Mouse (Mus musculus) thymus, postnatal 0 days (tissue): ENCODE measurements around the gene Atp6v1g2. TPM values are rescaled to one million over a fixed set of nuclear protein-coding genes. Genes with fewer than 3 reads are reported as not detected.
A peak's percentile ranks its signal among the peaks of the same experiment; 100 is the strongest.

Experiments used
- DNase-seq: peaks from one replicate; pipeline ENCODE4 v3.0.0-alpha.2; 2015; ENCODE audit warnings: low spot score
- polyA plus RNA-seq: library from polyadenylated mRNA; unstranded; fragments of >200 nt; fragmentation: Nextera tagmentation; extraction: Ambion mirVana; gene quantifications from 2 replicates; pipeline ENCODE4 v1.2.1, GENCODE M21; 2015

Atp6v1g2 gene
- polyA plus RNA-seq = 1.3 and 1.8 TPM in 2 replicates

- DNase-seq = no peak
These were observed at the start of gene Atp6v1g2 for GRCm38 (mm10) chr17:35233114-35233980. TSS of gene Atp6v1g2 (plus strand) at chr17:35233660.

DNA sequence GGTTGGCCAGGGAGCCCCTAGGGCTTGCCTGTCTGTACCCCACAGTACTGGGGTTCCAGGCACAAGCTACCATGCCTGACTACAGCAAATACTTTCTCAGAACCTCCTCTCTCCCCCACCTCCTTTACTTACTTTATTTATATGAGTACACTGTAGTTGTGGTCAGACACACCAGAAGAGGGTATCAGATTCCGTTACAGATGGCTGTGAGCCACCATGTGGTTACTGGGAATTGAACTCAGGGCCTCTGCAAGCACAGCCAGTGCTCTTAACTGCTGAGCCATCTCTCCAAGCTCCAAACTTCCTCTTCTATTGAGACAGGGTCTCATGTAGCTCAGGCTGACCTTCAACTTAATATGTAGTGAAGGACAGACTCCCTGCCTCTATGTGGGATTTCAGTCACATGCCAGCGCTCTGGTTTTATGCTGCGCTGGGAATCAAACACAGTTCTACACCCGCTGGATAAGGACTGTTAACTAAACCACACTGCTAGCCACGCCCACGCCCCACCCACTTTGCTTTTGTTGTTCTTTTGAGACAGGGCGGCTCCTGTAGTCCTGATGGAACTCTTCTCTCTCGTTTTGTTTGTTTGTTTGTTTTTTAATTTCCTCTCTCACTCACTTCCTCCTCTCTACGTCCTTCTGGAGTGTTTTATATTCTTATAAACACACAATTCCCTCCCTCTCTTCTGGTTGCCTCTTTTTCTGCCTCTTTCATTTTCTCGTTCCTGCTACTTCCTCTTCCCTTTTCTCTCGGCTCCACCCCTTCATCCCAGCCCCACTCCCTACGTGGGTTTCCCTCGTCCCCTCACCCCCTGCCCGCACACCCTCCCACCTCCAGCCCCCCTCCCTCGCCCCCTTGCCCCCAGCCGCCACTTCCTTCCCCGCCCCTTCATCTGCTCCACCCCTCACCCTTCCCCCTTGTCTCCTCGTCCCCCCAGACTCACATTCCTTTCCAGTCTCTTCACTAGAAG is 47.5 kb upstream of the Atp6v1g2 start:
- DNase-seq = peak; percentile 85

- peak; percentile 71 for DNase-seq
These were observed 46.8 kb upstream of the Atp6v1g2 start for GRCm38 (mm10) chr17:35186681-35187080.

DNA sequence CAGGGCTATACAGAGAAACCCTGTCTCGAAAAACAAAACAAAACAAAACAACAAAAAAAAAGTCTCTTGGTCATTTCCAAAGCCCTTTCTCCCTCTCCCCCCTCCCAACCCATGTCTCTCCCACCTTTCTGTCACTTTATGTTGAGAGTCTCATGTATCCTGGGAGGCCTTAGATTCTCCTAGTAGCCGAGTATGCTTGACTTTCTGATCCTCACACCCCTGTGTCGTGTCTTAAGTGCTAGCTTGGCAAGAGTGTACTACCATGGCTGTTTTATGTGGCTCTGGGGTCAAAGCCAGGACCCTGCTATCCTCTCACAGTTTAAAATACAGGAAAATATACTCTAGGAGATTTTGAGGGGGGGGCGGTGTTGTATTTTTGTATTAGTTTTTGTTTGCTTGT is 46.1 kb upstream of the Atp6v1g2 start:
- no peak for DNase-seq

DNA sequence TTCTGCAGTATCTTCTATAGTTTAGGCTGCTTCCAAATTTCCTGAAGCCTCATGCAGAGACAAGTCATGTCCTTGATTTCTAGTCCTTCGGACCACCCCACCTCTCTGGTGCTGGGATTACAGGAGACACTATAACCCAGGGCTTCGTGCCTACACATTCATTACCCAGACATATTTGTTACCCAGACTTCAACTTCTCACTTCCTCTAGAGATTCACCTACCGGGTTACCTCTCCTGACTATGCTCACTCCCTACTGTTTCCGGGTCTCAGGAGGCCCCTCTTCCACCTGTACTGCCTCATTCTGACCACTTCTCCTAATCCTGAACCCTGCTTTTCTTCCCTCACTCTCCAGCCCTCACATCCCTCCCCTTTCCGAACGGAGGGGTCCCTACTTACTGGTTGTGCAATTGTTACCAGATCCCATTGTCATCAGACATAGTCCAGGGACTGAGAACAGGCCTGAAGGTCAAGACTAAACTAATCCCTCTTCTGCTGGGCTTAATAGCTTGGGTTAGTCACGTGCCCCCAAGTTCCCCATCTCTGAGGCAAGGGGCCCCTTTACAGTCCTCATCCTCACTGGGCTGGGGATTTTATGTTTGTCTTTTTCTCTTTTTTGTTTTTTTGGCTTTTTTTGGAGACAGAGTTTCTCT is 45.4 kb upstream of the Atp6v1g2 start, which contains the start of gene Lst1:
Lst1 (minus strand) TSS at position 481 of the 652 bp plus-strand sequence.
- no peak for DNase-seq

GRCm38 (mm10) chr17:35189186-35189585 is 44.3 kb upstream of the Atp6v1g2 start:
- DNase-seq = peak; percentile 33

- DNase-seq = peak; percentile 73
These were observed 43.4 kb upstream of the Atp6v1g2 start for GRCm38 (mm10) chr17:35190096-35190495.

DNA sequence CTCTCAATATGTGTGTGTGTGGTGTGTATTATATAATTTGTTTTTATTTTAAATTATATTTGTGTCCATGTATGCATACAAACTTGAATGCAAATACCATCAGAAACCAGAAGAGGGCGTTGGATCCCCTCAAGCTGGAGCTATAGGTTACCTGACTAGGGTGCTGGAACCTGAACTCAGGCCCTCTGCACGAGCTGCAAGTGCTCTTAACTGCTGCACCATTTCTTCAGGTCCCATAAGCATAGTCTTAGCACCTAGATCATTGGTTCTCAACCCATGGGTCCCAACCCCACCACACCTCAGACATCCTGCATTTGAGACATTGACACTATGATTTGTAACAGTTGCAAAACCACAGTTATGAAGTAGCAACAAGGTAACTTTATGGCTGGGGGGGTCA is 41.7 kb upstream of the Atp6v1g2 start:
- DNase-seq = no peak

- DNase-seq = no peak
These were observed 40.5 kb upstream of the Atp6v1g2 start for GRCm38 (mm10) chr17:35192924-35193323.

DNA sequence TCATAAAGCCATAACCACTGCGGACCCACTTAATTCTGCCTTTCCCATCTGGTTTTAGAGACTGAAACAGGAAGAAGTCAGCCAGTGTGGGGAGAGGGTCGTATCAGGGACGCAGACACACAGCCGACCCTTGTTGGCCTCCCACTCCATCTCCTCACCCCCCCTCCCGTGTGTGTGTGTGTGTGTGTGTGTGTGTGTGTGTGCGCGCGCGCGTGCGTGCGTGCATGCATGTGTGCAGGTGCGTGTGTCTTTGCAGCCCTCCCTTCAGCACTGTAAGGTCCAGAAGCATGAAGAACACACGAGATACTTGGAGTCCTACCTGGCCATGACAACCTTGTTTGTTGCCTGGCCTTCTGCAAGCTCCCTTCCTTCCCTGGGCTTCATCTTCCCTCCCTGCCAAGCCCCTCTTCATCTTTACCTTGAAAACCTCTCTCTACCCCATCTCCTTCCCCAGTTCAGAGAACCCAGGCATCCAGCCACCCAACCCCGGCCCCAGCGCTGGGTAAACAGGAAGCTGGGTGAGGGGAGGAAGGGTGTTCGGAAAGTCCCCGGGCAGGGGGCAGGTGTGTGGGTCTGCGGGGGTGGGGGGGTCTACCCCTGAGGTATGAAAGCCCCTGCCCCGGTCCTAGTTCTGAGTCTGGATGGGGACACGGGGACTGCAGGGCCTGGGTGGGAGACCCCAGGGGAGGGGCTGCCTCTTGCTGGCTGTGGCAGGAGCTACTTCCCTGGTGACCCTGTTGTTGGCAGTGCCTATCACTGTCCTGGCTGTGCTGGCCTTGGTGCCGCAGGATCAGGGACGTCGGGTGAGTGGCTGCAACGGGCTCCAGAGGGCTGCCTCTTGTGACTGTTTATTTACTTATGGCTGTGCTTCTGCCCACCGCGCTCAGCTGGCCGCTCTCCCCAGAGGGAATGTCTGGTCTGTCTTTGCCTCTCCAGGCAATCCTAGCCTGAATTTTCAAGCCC is 39.3 kb upstream of the Atp6v1g2 start, which contains the start of gene Ltb:
Ltb (plus strand) TSS at position 559 of the 963 bp plus-strand sequence.
- DNase-seq = peak; percentile 90

GRCm38 (mm10) chr17:35194844-35195630 is 38.4 kb upstream of the Atp6v1g2 start:
- DNase-seq = peak; percentile 31

DNA sequence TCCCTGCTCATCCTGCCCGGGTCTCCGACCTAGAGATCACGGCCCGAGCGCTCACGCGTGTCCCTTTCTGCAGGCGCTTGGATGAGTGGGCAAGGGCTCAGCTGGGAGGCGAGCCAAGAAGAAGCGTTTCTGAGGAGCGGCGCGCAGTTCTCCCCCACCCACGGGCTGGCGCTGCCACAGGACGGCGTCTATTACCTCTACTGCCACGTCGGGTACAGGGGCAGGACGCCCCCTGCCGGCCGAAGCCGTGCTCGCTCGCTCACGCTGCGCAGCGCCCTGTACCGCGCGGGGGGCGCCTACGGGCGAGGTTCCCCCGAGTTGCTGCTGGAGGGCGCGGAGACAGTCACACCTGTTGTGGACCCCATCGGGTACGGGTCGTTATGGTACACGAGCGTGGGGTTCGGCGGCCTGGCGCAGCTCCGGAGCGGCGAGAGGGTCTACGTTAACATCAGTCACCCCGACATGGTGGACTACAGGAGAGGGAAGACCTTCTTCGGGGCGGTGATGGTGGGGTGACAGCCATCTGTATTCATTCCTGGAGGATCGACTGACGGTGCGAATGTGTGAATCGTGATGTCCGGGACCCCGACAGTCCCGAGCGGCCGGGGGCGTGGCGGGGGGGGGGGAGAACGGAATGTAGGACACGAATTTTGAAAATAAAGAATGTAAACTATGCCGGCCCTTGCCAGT is 37.7 kb upstream of the Atp6v1g2 start:
- DNase-seq = peak; percentile 95

DNA sequence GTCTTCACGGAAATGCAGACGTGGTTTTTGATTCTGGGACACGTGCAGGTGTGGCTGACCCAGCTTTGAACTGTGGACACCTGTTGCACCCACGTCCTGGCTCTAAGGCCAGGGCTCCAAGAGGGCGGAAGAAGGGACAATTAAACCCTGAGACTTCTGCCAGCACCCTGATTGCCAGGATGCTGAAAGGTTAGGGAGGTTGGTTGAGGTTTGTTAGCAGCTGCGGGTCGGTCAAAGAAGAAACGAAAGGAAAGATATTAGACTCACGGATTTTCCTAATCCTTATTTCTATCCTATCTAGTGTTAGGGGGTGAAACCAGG is 37.2 kb upstream of the Atp6v1g2 start:
- peak; percentile 35 for DNase-seq

- peak; percentile 67 for DNase-seq
These were observed 36.3 kb upstream of the Atp6v1g2 start for GRCm38 (mm10) chr17:35197126-35197525.

DNA sequence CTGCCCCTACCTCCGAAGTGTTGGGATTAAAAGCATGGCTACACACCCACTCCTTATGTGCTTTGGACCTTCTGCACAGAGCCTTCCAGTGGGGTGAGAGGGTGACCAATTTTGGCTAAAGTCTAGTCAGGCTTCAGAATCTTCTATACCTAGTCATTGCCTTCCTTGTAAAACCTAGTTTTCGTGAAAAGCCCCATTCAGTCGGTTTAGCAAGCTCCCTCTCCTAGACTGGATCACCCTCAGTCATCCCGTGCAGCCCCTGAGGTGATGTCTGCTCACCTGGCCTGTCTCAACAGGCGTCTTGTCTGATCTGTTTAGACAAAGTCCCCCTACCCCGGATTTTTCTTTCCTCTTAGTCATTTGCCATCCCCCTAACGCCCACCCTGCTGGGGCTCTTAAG is 35.4 kb upstream of the Atp6v1g2 start:
- DNase-seq = no peak

DNA sequence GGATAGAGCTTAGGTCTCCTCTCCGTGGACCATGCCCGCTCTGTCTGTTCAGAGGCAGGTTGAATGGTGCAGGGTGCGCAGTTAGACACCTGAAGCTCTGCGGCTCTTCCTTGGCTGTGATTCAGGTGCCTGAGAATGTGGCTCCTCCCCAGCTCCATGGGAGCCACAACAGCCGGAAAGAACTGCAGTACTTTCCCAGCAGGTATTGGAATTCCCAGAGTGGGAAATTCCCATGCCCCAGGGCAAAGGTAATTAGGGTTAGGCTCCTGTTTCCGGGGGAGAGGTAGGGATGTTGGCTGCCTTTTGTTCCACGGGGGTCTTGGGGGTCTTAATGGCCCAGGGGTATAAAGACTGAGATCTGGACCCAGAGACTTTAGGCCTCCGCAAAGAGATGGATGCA is 34.5 kb upstream of the Atp6v1g2 start:
- no peak for DNase-seq

DNA sequence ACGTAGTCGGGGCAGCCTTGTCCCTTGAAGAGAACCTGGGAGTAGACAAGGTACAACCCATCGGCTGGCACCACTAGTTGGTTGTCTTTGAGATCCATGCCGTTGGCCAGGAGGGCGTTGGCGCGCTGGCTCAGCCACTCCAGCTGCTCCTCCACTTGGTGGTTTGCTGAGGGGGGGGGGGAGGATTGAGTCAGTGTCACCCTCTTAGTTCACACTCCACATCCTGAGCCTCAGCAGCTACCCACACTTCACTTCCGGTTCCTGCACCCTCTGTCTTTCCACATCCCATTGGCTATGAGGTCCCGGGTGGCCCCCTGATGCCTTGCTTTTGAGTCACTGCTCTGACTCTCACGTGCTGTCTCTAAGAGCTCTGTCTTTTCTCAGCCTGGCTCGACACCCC is 33.1 kb upstream of the Atp6v1g2 start:
- DNase-seq = peak; percentile 93

DNA sequence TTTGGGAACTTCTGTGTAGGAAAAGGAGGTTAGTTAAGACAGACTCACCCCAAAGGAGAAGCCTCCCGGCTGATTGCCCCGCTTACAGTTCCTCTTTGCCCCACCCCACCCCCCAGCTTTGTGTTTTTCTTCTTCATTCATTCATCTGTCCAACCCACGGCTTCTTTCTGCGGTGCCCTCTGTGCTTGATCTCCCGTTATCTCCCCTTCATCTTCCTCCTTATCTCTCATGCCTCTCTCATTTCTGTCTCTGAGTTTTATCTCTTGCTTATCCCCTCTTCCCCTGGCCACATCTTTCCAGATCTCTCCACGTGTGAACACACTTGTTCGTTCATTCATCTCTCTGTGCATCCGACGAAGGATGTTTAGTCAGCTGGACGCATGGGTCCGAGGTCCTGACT is 32.3 kb upstream of the Atp6v1g2 start:
- DNase-seq = no peak

DNA sequence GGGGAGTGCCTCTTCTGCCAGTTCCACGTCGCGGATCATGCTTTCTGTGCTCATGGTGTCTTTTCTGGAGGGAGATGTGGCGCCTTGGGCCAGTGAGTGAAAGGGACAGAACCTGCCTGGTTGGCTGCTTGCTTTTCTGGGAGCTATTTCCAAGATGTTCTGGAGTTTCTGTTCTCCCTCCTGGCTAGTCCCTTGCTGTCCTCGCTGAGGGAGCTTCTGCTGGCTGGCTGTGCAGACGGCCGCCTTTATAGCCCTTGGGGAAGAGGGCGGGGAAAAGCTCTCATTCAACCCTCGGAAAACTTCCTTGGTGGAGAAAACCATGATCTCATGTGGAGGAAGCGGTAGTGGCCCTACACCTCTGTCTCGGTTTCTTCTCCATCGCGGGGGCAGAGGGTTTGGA is 31.7 kb upstream of the Atp6v1g2 start, which contains the start of gene Tnf:
Tnf (minus strand) TSS at position 221 of the 400 bp plus-strand sequence.
- DNase-seq = peak; percentile 48
